Mouse (Mus musculus) limb, embryonic 14.5 days (tissue): ENCODE measurements at regions not wholly inside any gene's neighbourhood (a gene's known extent, or its start where the extent isn't known, plus 50 kb on each side); places are given as distances from the start of the nearest gene placed in this dataset.
A peak's percentile ranks its signal among the peaks of the same experiment; 100 is the strongest.

ENCODE experiments used
- ATAC-seq: fragments of 200-750 bp; cut with Nextera tagmentation; 2 replicates; pipeline ENCODE4 v1.8.0; 2017; ENCODE audit warnings: low read depth, moderate number of reproducible peaks, moderate TSS enrichment; ENCODE audit not compliant: low FRiP score
- DNase-seq: peaks from one replicate; pipeline ENCODE4 v3.0.0-alpha.2; 2015; ENCODE audit warnings: low spot score
- H3K27ac ChIP-seq: fragments of 300-500 bp; sonication (generic); replicated peaks from 2 replicates; pipeline ENCODE4 v1.5.1; 2014; ENCODE audit warnings: low read depth, mild to moderate bottlenecking, low read length, moderate library complexity, mixed read lengths
- H3K27me3 ChIP-seq: fragments of 300-500 bp; sonication (generic); 2 replicates; pipeline ENCODE4 v1.6.1; 2014; ENCODE audit warnings: low read length, mixed read lengths; ENCODE audit not compliant: control insufficient read depth, insufficient read depth
- H3K36me3 ChIP-seq: fragments of 300-500 bp; sonication (generic); 2 replicates; pipeline ENCODE4 v1.6.1; 2014; ENCODE audit warnings: mild to moderate bottlenecking, low read length, moderate library complexity, mixed read lengths; ENCODE audit not compliant: control insufficient read depth, insufficient read depth
- H3K4me1 ChIP-seq: fragments of 300-500 bp; sonication (generic); 2 replicates; pipeline ENCODE4 v1.6.1; 2014; ENCODE audit warnings: antibody characterized with exemption, low read length, mixed read lengths; ENCODE audit not compliant: control insufficient read depth, insufficient read depth
- H3K4me2 ChIP-seq: fragments of 300-500 bp; sonication (generic); replicated peaks from 2 replicates; pipeline ENCODE4 v1.6.1; 2014; ENCODE audit warnings: low read depth, mild to moderate bottlenecking, low read length, moderate library complexity; ENCODE audit not compliant: severe bottlenecking
- H3K4me3 ChIP-seq: fragments of 300-500 bp; sonication (generic); replicated peaks from 2 replicates; pipeline ENCODE4 v1.5.1; 2014; ENCODE audit warnings: low read length
- H3K9ac ChIP-seq: fragments of 300-500 bp; sonication (generic); 2 replicates; pipeline ENCODE4 v1.6.1; 2014; ENCODE audit warnings: mild to moderate bottlenecking, low read depth, low read length, moderate library complexity; ENCODE audit not compliant: severe bottlenecking
- H3K9me3 ChIP-seq: fragments of 300-500 bp; sonication (generic); 2 replicates; pipeline ENCODE4 v1.6.1; 2016; ENCODE audit warnings: low read length; ENCODE audit not compliant: control insufficient read depth
- POLR2A ChIP-seq: fragments of 200-500 bp; IDR thresholded peaks from 2 replicates; pipeline ENCODE4 v1.8.0; 2012; ENCODE audit warnings: inconsistent platforms, mild to moderate bottlenecking, moderate library complexity, borderline replicate concordance; ENCODE audit not compliant: insufficient read depth, insufficient read length; ENCODE audit errors: extremely low read depth
- WGBS: fragments of 180-500 bp; shearing (Covaris S2); extraction: QIAGEN DNeasy Blood & Tissue Kit; methylation state at CpG from one replicate; pipeline ENCODE4 v1.1.7; 2014; 5-methylcytosine and 5-hydroxymethylcytosine counted together

GRCm38 (mm10) chr5:111535978-111536377, 118.8 kb downstream of the Mn1 start:
- no peak for TF ChIP-seq POLR2A
- no peak overlapping the region for H3K4me2 ChIP-seq
- H3K27me3 ChIP-seq: no peaks in the 10 kb centered on the region
- no peak overlapping the region for H3K9ac ChIP-seq
- ATAC-seq (0 out of 2 replicates have a peak, but pooled peaks have one; percentile 17), DNase-seq (peak; percentile 29)
- no peaks in the 10 kb centered on the region for H3K36me3 ChIP-seq
- no peak overlapping the region for H3K27ac ChIP-seq
- H3K4me1 ChIP-seq: peaks cover 27% of the 10 kb centered on the region
- WGBS: 7% methylated on average over 13 of the region's 13 CpGs
- no peaks in the 10 kb centered on the region for H3K9me3 ChIP-seq
- H3K4me3 ChIP-seq: no peak overlapping the region

DNA sequence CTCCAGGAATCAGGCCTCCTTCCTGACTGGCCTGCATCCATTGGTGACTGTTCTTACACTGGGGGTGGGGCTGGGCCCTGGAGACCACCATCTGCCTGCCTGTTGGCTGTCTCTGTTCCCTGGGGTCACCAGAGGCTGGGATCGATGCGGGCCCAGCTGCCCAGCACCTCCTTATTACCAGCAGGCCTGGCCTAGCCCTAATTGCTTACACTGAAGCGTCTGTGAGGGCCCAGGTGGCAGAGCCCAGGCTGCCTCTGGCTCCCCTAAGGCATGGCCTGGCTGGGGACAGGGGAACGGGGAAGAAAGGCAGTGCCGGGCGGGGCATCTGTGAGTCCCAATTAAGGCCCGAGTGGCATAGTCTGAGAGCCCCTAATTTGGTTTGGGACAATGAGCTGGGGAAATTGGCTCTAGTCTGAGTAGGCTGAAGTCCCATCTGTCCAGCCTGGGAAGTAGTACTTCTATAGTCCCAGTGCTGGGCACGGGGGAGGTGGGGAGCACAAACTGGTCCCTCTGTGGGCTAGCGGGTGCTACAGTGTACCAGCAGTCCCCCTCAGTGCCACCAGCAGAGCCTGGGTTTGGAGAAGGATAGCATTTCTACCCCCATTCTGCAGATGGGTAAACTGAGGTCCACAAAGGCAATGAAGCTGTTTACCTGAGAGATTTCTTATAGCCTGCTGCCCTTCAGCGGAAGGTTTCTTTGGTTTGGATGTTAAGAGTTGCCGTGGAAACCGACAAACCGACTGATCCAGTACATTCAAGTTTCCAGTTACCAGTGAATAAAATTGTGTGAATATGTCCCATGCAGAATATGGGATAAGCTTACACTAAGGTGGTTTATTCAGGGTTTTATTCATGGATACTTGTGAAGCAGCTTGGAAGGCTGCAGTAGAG, 121.6 kb downstream of the Mn1 start:
- DNase-seq (no peak), ATAC-seq (no peak)
- WGBS: 46% methylated on average over 13 of the region's 13 CpGs

GRCm38 (mm10) chr5:111540486-111540885, 123.3 kb downstream of the Mn1 start:
- Histone ChIP-seq H3K4me2 (no peak overlapping the region), H3K27me3 (no peaks in the 10 kb centered on the region), H3K4me3 (no peak overlapping the region), H3K36me3 (no peaks in the 10 kb centered on the region), H3K9ac (no peak overlapping the region), H3K9me3 (no peaks in the 10 kb centered on the region), H3K27ac (no peak overlapping the region), H3K4me1 (peaks cover 9% of the 10 kb centered on the region; the same call in 1 of the 2 replicates)
- no peak for TF ChIP-seq POLR2A
- WGBS: 4% methylated on average over 3 of the region's 3 CpGs
- no peak for DNase-seq
- no peak for ATAC-seq

More for the DNA sequence above, 121.6 kb downstream of the Mn1 start:
- Histone ChIP-seq H3K9ac (no peak overlapping the region), H3K9me3 (no peaks in the 10 kb centered on the region), H3K4me2 (no peak overlapping the region), H3K4me3 (no peak overlapping the region), H3K27me3 (no peaks in the 10 kb centered on the region), H3K36me3 (no peaks in the 10 kb centered on the region), H3K27ac (0 out of 2 replicates have a peak overlapping the region, but pooled peaks have one; percentile 4), H3K4me1 (peaks cover 9% of the 10 kb centered on the region; the same call in 1 of the 2 replicates)
- TF ChIP-seq POLR2A: no peak

GRCm38 (mm10) chr5:111542077-111542476, 124.9 kb downstream of the Mn1 start:
- no peaks in the 10 kb centered on the region for H3K27me3 ChIP-seq
- H3K4me3 ChIP-seq: no peak overlapping the region
- DNase-seq: no peak
- no peak for ATAC-seq
- no peak overlapping the region for H3K4me2 ChIP-seq
- no peak for TF ChIP-seq POLR2A
- no peak overlapping the region for H3K27ac ChIP-seq
- no peak overlapping the region for H3K9ac ChIP-seq
- no peaks in the 10 kb centered on the region; the same call in 1 of the 2 replicates for H3K4me1 ChIP-seq
- H3K9me3 ChIP-seq: no peaks in the 10 kb centered on the region
- 71% methylated on average over 3 of the region's 3 CpGs for WGBS
- no peaks in the 10 kb centered on the region for H3K36me3 ChIP-seq

- Histone ChIP-seq H3K36me3 (no peaks in the 10 kb centered on the region), H3K4me2 (no peak overlapping the region), H3K9ac (no peak overlapping the region), H3K4me1 (no peaks in the 10 kb centered on the region; the same call in 1 of the 2 replicates), H3K4me3 (no peak overlapping the region), H3K27ac (no peak overlapping the region), H3K27me3 (no peaks in the 10 kb centered on the region), H3K9me3 (no peaks in the 10 kb centered on the region)
- TF ChIP-seq POLR2A: no peak
- WGBS: 83% methylated on average over 9 of the region's 9 CpGs
- DNase-seq (no peak), ATAC-seq (no peak)
Measured at GRCm38 (mm10) chr5:111543721-111544495, 126.7 kb downstream of the Mn1 start.
